Mouse (Mus musculus) spleen, adult 2 months (tissue): ENCODE measurements at regions not wholly inside any gene's neighbourhood (a gene's known extent, or its start where the extent isn't known, plus 50 kb on each side); places are given as distances from the start of the nearest gene placed in this dataset.

Experiments used
- CTCF ChIP-seq: fragments of 200-500 bp; IDR thresholded peaks from 2 replicates; pipeline ENCODE4 v1.5.1; 2011; ENCODE audit warnings: mild to moderate bottlenecking, inconsistent platforms; ENCODE audit not compliant: insufficient read depth, insufficient read length, insufficient replicate concordance; ENCODE audit errors: extremely low read depth
- POLR2A ChIP-seq: fragments of 200-500 bp; IDR thresholded peaks from 2 replicates; pipeline ENCODE4 v1.6.1; 2011; ENCODE audit warnings: low read depth, low read length, inconsistent platforms

DNA sequence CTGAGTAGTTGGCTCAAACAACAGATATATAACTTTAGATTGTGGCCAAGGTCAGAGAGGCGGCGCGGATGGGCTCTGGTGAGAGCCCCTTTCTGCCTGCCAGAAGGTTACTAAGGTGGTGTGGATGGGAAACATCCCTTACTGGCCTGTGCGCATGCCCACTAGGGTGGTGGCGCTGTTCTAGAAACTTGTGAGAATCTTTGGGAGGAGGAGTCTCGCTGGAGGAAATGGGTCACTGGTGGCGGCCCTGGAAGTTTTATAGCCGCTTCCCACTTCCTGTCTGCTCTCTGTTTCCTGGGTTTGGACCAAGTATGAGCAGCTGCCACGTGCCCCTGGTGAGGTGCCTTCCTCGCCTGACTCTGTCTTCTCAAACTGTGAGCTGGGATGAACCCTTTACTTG, 285.0 kb upstream of the Tbx3 start:
- TF ChIP-seq CTCF, result no peak
- no peak for TF ChIP-seq POLR2A
